Mouse (Mus musculus) v-Abl transformed pro-B cells (cell line): ENCODE data around the gene Gabpb2.

Source experiments
- in situ Hi-C, 2 experiments: fragments of 400-800 bp; cut with MboI; formaldehyde crosslinking; loops; one replicate each; pipeline ENCODE4 v1.15.1; 2025; ENCODE audit not compliant: unreplicated experiment in 2 of 2

The Gabpb2 gene

DNA sequence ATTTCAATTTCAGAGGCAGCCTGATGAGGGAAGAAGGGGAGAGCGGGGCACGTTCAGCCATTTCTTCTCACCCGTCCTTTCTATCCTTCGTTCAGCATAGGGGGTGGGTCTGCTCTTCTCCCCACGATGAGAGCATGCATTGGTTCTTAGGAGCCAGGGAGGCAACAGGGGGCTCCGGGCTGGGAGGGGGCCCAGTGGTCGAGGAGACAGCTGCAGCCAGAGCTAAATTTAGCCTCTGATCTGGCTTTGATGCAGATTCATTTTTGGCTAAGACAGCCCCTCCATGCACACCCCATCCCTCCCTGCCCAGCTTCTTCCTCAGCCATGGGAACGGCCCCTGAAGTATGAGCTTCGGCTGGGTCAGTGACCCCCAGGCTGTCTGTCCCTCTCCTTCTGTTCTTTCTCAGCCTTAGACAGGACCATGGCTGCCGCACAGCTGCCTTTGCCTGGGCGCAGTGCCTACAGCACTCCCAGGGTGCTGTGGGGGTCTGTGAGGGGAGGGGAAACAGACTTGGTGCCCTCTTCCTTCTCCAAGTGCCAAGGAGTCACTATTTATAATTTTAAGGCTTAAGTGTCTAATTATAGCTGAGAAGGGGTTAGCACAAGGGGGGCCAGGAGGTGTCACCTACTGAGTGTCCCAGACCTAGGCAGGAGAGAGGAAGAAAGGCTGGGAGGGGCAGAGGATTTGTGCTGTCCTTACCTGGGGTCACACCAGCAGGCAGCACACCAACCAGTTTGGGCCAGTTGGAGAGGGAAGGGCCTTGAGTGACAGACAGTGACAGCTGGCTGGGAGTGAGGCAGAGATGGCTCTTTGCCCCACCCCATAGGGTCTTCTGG lies 54.1 kb downstream of the Gabpb2 start:
- in situ Hi-C loops, result no loop called here

GRCm38 (mm10) chr3:95162345-95162628 lies 55.4 kb downstream of the Gabpb2 start:
- in situ Hi-C loops, result no loop called here

DNA sequence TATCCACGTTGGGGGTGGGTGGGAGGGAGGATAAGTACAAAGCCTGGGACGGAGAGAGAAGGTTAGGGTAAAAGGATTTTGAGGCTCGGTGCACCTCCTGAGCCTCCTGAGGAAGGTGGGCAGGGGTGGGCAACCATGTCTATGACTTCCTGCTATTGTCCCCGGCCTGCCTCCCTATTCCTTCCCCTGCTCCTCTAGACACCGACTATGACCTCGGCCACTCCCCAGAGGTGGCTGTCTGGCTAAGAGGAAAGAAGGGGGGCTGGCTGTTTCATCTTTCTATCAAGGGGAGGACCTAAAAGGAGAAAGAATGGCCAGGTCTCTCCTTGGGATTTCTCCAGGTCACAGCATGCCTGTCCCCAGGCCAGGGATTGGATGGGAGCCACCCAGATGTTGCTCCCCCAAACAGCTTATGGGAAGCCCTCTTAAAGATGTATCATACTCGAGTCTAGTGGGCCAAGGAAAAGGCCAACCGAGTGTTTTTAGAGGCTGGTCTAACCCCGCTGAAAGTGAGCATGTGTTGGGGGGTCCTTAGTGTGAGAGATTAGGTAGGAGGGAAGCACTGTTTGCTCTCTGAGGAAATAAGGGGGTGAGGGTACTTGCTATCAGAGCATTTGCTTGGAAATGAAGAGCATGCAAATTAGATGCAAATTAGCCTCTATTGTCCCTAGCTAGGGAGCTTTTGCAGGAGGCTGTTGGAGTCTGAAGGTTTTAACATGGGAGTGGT lies 55.9 kb downstream of the Gabpb2 start:
- in situ Hi-C loops, result no loop called here

GRCm38 (mm10) chr3:95161041-95161551 lies 56.6 kb downstream of the Gabpb2 start:
- in situ Hi-C loops, result no loop called here

DNA sequence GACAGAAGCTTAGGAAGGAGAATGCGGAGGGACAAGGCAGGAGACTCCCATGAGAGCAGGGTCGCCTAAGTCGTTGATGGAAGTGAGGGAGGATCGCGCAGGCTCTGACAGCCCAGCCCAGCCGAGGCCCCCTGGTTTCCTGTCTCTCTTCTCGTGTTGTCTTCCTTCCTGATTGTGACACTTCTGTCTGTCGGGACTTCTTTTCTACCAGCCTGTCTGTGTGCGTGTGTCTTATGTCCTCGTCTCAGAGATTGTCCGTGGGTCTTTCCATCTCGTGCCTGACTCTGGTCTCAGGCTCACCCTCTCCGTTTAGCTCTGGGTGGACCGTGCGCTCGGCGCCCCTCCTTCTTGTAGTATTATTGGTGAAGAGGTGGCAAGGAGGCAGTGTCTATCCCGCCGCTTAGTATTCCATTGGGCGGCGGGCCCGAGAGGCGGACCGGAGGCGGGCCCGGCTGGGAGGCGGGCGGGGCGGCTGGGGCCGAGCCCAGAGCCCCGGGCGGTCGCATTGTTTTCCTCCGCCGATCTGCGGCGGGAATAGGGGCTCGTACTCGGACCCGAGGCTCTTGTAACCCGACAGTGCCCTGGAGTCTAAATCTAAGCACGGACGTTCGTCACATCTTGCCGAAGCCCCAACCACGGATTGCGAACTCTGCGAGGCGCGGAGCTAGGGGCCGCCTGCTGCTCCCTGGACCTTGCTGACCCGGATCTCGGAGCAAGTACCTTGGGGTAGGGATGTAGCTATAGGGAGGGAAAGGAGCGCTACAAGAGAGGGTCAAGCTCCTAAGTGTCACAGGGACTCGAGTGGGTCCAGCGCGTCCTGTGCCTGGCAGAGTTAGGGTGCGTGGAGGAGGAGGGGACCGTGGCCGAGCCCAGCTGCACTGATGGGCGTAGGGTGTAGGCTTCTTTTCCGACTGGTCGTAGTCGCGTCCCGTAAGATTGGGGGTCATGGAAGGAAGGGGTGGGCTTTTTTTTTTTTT lies 57.4 kb downstream of the Gabpb2 start, which contains the start of gene Sema6c:
Gene Sema6c (plus strand): TSS at position 471 of the 977 bp plus-strand sequence.
- in situ Hi-C loops, result loop anchor here in 1 of 2 experiments (10.0 kb wide), 1 partner anchor 105 kb away; no protein-coding TSS in a partner anchor

- in situ Hi-C loops, result loop anchor here in 1 of 2 experiments (10.0 kb wide), 1 partner anchor 105 kb away; no protein-coding TSS in a partner anchor
Measured at GRCm38 (mm10) chr3:95159511-95159986, 58.2 kb downstream of the Gabpb2 start.

DNA sequence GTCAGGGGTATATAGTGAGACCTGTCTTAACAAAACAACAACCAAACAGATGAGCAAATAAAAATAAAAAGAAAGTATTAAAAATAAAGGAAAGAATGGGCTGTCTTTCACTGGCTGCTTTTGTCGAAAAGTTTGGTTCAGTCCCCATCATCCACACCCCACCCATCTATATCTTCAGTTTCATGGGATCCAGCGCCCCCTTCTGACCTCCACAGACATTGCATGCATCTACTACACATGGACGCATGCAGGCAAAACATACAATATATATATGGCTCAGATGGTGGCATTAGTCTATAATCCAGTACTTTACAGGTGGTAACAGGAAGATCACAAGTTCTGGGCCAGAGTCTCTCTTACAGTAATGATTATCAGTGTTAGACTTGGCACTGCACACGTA lies 63.8 kb downstream of the Gabpb2 start:
- in situ Hi-C loops, result loop anchor here in 1 of 2 experiments (10.0 kb wide), 1 partner anchor 99 kb away; no protein-coding TSS in a partner anchor

DNA sequence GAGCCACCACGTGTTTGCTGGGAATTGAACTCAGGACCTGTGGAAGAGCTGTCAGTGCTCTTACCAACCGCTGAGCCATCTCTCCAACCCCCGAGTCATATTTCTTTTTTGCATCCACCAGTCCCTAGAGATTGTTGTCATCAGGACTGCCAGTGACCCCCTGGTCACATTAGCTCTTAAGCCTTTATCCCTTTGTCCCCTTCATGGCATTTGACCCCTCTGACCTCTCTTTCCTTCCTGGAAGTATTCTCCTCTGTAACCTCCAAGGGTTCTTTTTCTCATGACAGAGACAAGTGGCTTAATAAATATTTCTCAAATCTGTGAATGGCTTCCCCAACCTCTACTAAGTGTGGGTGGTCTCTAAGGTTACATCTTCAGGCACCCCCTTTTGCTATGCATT lies 69.8 kb downstream of the Gabpb2 start:
- in situ Hi-C loops, result loop anchor here in 1 of 2 experiments (5.0 to 25.0 kb wide), 2 partner anchors 91 to 114 kb away; partner anchors contain the start of gene Bnipl

DNA sequence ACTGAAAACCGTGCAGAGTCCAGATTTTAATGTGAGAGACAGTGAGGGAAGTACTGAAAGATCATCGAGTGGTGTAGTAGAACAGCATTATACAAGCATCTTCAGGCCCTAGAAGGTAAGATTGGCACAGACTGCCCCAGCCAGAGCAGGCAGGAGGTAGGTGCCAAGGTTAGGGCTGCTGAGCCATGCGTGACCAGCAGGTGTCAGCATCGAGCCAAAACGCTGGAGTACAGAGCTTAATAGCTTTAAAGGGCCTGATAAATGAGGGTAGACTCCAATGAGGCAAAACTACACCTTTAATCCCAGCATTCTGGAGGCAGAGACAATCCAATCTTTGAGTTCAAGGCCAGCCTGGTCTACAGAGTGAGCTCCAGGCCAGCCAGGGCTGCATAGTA lies 75.1 kb downstream of the Gabpb2 start:
- in situ Hi-C loops, result loop anchor here (5.0 to 25.0 kb wide), 3 partner anchors 75 to 120 kb away; partner anchors contain the start of genes Bnipl (in 1 of the 2) and Gabpb2 (in 1 of the 2)

DNA sequence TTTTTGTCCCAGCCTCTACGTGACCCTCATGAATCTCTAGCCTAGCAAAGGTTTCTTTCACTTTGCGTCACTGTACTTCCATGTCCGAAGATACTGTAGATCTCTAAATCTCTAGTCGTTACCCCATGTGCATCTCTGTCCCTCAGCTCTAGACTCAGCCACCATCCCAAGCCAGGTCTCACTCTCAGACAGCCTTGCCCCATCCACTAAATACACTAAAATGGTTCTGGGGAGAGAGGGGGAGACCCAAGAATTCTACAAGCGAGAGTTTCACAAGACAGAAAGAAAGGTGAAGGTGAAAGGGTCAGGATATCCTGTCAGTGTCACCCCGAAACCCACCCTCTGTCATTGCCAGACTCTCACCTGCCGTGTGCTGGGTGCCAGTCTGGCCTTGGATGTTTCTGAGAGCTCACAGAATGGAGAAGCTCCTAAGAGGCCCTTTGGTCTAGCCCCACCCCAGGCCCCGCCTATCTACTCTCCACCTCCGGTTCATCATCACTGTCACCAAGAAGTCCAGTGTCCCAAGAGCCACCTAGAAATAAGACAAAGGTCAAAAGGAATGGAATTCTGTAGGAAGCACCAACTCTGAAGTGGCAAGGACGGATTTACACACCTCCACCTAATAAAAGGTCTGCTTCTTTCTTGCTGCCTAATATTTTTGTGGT lies 75.6 kb downstream of the Gabpb2 start, which contains the start of gene Tnfaip8l2:
Gene Tnfaip8l2 (minus strand): TSS at position 409 of the 665 bp plus-strand sequence.
- in situ Hi-C loops, result loop anchor here (5.0 to 25.0 kb wide), 3 partner anchors 75 to 120 kb away; partner anchors contain the start of genes Bnipl (in 1 of the 2) and Gabpb2 (in 1 of the 2)

DNA sequence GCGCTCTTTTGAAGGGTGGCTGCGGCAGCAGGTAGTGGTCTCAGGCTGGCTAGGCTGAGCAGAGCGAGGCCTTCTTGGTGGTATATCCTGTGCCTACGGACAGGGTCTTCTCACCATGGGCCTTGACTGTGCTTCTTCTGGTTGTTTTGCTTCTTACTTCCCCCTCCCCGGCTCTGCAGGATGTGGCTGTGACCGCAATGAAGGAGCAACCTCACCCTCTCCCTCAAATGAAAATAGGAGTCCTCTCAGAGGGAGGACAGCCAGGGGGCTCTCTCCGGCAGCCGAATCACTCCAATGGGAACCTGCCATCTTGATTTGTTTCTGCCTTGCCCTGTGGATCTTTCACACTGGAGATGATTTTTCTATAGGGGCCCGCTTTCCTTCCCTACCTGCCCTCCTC lies 76.2 kb downstream of the Gabpb2 start:
- in situ Hi-C loops, result loop anchor here (5.0 to 25.0 kb wide), 3 partner anchors 76 to 121 kb away; partner anchors contain the start of genes Bnipl (in 1 of the 2) and Gabpb2 (in 1 of the 2)

GRCm38 (mm10) chr3:95140795-95141194 lies 76.9 kb downstream of the Gabpb2 start:
- in situ Hi-C loops, result loop anchor here (5.0 to 25.0 kb wide), 3 partner anchors 77 to 122 kb away; partner anchors contain the start of genes Bnipl (in 1 of the 2) and Gabpb2 (in 1 of the 2)

GRCm38 (mm10) chr3:95140289-95140595 lies 77.5 kb downstream of the Gabpb2 start:
- in situ Hi-C loops, result loop anchor here (5.0 to 25.0 kb wide), 3 partner anchors 77 to 122 kb away; partner anchors contain the start of genes Bnipl (in 1 of the 2) and Gabpb2 (in 1 of the 2)

GRCm38 (mm10) chr3:95139586-95140288 lies 78.0 kb downstream of the Gabpb2 start:
- in situ Hi-C loops, result loop anchor here (5.0 to 25.0 kb wide), 3 partner anchors 78 to 123 kb away; partner anchors contain the start of genes Bnipl (in 1 of the 2) and Gabpb2 (in 1 of the 2)

- in situ Hi-C loops, result loop anchor here in 1 of 2 experiments (25.0 kb wide), 1 partner anchor 126 kb away; the partner anchor contains the start of gene Bnipl
Measured at GRCm38 (mm10) chr3:95136336-95136735, 81.4 kb downstream of the Gabpb2 start.

DNA sequence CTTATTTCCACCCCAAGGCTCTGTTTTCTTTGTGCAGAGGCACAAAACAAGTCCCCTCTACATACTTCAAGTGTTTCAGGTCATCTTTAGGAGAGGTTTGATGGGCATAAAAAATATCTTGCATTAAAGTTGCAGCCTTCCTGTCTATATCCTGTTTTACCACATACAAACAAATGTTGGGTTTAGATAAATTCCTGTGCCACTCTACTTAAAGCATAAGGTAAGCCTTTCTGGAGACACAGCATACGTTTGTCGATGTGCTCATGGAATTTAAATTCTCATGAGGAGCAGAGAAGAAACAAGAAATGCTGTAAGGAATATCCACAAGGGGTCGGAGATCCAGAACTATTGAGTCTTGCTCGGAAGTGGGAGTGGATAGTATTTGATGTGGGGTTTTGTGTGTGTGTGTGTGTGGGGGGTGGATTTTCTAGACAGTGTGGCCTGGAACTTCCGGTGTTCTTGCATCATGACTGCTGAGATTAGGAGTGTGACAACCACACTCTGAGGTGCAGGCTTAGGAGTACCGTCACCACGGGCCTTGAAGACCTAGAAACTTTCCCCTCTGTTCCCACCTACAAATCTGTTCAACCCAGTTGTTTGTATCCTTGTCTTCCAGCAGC lies 82.2 kb downstream of the Gabpb2 start:
- in situ Hi-C loops, result loop anchor here in 1 of 2 experiments (25.0 kb wide), 1 partner anchor 127 kb away; the partner anchor contains the start of gene Bnipl

DNA sequence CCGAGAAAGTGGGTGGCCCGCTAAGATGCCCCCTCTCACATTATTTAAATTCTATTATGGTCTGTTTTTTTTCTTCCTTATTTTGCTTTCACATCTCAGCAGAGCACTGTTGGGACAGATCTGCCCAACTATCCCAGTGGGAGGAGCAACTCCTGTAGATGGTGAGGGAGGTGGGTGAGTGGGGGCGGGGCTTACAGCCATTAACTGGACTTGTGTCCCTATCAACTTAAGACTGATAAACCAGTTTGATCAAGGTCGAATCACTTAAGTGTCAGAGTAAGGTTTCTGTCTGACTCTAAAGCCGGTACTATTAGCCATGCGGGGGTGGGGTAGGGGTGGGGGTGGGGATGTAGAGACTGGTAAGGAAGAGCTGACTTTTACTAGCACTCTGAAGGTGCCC lies 82.7 kb downstream of the Gabpb2 start:
- in situ Hi-C loops, result loop anchor here in 1 of 2 experiments (25.0 kb wide), 1 partner anchor 127 kb away; the partner anchor contains the start of gene Bnipl
